Comparison of ENCODE assay signal across 14 mouse cellular contexts in the genomic region with DNA sequence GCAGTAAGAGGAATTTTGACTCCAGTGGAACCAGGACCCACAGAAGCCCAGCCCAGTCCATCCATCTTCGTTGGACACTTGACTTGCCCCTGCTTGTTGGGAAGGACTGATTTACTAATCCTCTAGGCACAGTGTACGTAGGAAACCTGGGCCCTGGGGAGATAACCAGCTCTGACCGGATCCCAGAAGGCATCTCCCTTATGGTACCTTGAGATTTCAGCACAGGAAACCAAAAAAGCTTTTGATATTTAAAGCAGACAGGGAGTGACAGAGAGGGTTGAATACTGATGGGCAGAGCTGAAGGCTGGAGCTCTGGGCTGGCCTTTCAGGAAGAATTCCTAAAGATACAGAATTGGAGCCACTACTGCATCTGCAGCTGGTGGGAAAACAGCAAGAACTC. TPM values are rescaled to one million over a fixed set of nuclear protein-coding genes. Genes with fewer than 3 reads are reported as not detected.
"Had no signal": no experiment of that assay in that cellular context is flagged by ENCODE, and none has a peak within 500 bp of the region (broad histone marks: within the 10 kb centered on the region; RNA-seq: fewer than 3 reads in every experiment).

No protein-coding gene starts in this region.

- H3K9ac ChIP-seq: kidney, embryonic 15.5 days; limb, embryonic 12.5 days; liver, embryonic 14.5 days; neural tube, embryonic 13.5 days had no signal

- H3K27me3 ChIP-seq: kidney, embryonic 15.5 days; limb, embryonic 12.5 days; neural tube, embryonic 13.5 days had no signal

- H3K4me2 ChIP-seq: kidney, embryonic 15.5 days; limb, embryonic 12.5 days; neural tube, embryonic 13.5 days had no signal

- DNase-seq: kidney, adult 2 months; kidney, postnatal 14 days; layer of hippocampus, postnatal 36 days; liver; lung, adult 18-20 months; lung, postnatal 36 days; right cerebral cortex, adult 18-20 months; right cerebral cortex, postnatal 25 days; thymus, postnatal 36 days had no signal

- H3K9me3 ChIP-seq: kidney, embryonic 15.5 days; limb, embryonic 12.5 days; neural tube, embryonic 13.5 days had no signal

- H3K4me3 ChIP-seq: kidney, embryonic 15.5 days; limb, embryonic 12.5 days; neural tube, embryonic 13.5 days had no signal

- H3K27ac ChIP-seq: kidney, embryonic 15.5 days; limb, embryonic 12.5 days; liver, embryonic 14.5 days; neural tube, embryonic 13.5 days had no signal

- H3K36me3 ChIP-seq: kidney, embryonic 15.5 days; limb, embryonic 12.5 days; neural tube, embryonic 13.5 days had no signal

RNA-seq across cellular contexts. Expression of gene Scube2, which starts 10.1 kb away (rescaled TPM):
- polyA plus RNA-seq: thymus, postnatal 0 days had no signal
